Mouse (Mus musculus) myocyte (in vitro differentiated cells): Measurements from ENCODE around the gene Ascc1. TPM values are rescaled to one million over a fixed set of nuclear protein-coding genes. Genes with fewer than 3 reads are reported as not detected.

Source experiments
- H3K27me3 ChIP-seq: one replicate; pipeline ENCODE4 v1.6.1; 2011; ENCODE audit not compliant: control insufficient read depth, insufficient read depth, insufficient read length
- H3K36me3 ChIP-seq: one replicate; pipeline ENCODE4 v1.6.1; 2011; ENCODE audit not compliant: control insufficient read depth, insufficient read depth
- H3K4me2 ChIP-seq: one replicate; pipeline ENCODE4 v1.6.1; 2011; ENCODE audit warnings: low read depth, control low read depth
- H3K4me3 ChIP-seq: one replicate; pipeline ENCODE4 v1.5.1; 2011; ENCODE audit warnings: mild to moderate bottlenecking, control low read depth, moderate library complexity
- H3K79me2 ChIP-seq: one replicate; pipeline ENCODE4 v1.6.1; 2011; ENCODE audit not compliant: control insufficient read depth, insufficient read depth
- H3ac ChIP-seq: one replicate; pipeline ENCODE4 v1.6.1; 2011; ENCODE audit not compliant: control insufficient read depth, insufficient read length
- CEBPB ChIP-seq: IDR thresholded peaks from 2 replicates; pipeline ENCODE4 v1.6.1; 2011; ENCODE audit warnings: mild to moderate bottlenecking, moderate library complexity; ENCODE audit not compliant: poor library complexity, insufficient read depth, severe bottlenecking
- E2F4 ChIP-seq: IDR thresholded peaks from one replicate; pipeline ENCODE4 v1.6.1; 2011; ENCODE audit warnings: mild to moderate bottlenecking, control low read depth, moderate library complexity; ENCODE audit not compliant: insufficient read depth
- MAX ChIP-seq: IDR thresholded peaks from one replicate; pipeline ENCODE4 v1.6.1; 2011; ENCODE audit warnings: low read depth, mild to moderate bottlenecking, control low read depth
- MYOD1 ChIP-seq, 3 experiments: IDR thresholded peaks; one replicate each; pipeline ENCODE4 v1.6.1; 2011; ENCODE audit warnings: control low read depth in 2 of 3, low read depth in 2 of 3, mild to moderate bottlenecking in 2 of 3, moderate library complexity in 1 of 3; ENCODE audit not compliant: insufficient read length in 2 of 3, control insufficient read depth in 1 of 3
- MYOG ChIP-seq, 3 experiments: IDR thresholded peaks; one replicate each; pipeline ENCODE4 v1.6.1; 2011; ENCODE audit warnings: control low read depth in 2 of 3, low read depth in 2 of 3, mild to moderate bottlenecking in 2 of 3; ENCODE audit not compliant: insufficient read length in 2 of 3, control insufficient read depth in 1 of 3, insufficient read depth in 1 of 3
- POLR2A ChIP-seq: IDR thresholded peaks from one replicate; pipeline ENCODE4 v1.6.1; 2011; ENCODE audit warnings: low read depth, mild to moderate bottlenecking, control low read depth, moderate library complexity; ENCODE audit not compliant: insufficient read length
- POLR2AphosphoS2 ChIP-seq: IDR thresholded peaks from one replicate; pipeline ENCODE4 v1.6.1; 2011; ENCODE audit warnings: low read depth, control low read depth; ENCODE audit not compliant: insufficient read length
- REST ChIP-seq: IDR thresholded peaks from one replicate; pipeline ENCODE4 v1.6.1; 2011; ENCODE audit warnings: mild to moderate bottlenecking, control low read depth, moderate library complexity; ENCODE audit not compliant: insufficient read depth, insufficient read length
- SRF ChIP-seq: IDR thresholded peaks from one replicate; pipeline ENCODE4 v1.6.1; 2011; ENCODE audit warnings: low read depth; ENCODE audit not compliant: control insufficient read depth, insufficient read length
- TCF12 ChIP-seq: IDR thresholded peaks from one replicate; pipeline ENCODE4 v1.6.1; 2011; ENCODE audit warnings: mild to moderate bottlenecking, control low read depth; ENCODE audit not compliant: poor library complexity, insufficient read depth, severe bottlenecking
- TCF3 ChIP-seq: IDR thresholded peaks from one replicate; pipeline ENCODE4 v1.6.1; 2011; ENCODE audit warnings: low read depth, control low read depth; ENCODE audit not compliant: insufficient read length
- USF1 ChIP-seq: IDR thresholded peaks from one replicate; pipeline ENCODE4 v1.6.1; 2011; ENCODE audit warnings: low read depth, mild to moderate bottlenecking, control low read depth, moderate library complexity
- polyA plus RNA-seq: library from polyadenylated mRNA; unstranded; fragments of >200 nt; fragmentation: generic; extraction: Trizol; gene quantifications from one replicate; pipeline ENCODE4 v1.2.1, GENCODE M21; 2012; ENCODE audit warnings: missing spikeins

Ascc1 gene
- polyA plus RNA-seq, 1 experiment, result 36.7 TPM

- TF ChIP-seq E2F4 (no peak), MYOG (IDR thresholded peaks at IDR 0.05; ENCODE audit: control insufficient read depth in 1 of 3, insufficient read depth in 1 of 3, insufficient read length in 2 of 3, low read depth in 2 of 3) (no peak), POLR2AphosphoS2 (no peak), TCF12 (no peak), CEBPB (no peak), TCF3 (no peak), USF1 (no peak), SRF (no peak), REST (no peak), MYOD1 (IDR thresholded peaks at IDR 0.05; ENCODE audit: control insufficient read depth in 1 of 3, insufficient read length in 2 of 3, low read depth in 2 of 3) (no peak), MAX (no peak), POLR2A (no peak)
- H3K4me3 ChIP-seq, result peak overlapping the region; percentile 3
- no peaks in the 10 kb centered on the region for H3K36me3 ChIP-seq
- no peaks in the 10 kb centered on the region for H3K27me3 ChIP-seq
- H3K4me2 ChIP-seq, result peak overlapping the region; percentile 74
- H3K79me2 ChIP-seq, result no peaks in the 10 kb centered on the region
- H3ac ChIP-seq, result no peak overlapping the region
These were observed 32.7 kb upstream of the Ascc1 start for GRCm38 (mm10) chr10:59969821-59970449.

- no peaks in the 10 kb centered on the region for H3K79me2 ChIP-seq
- no peaks in the 10 kb centered on the region for H3K27me3 ChIP-seq
- H3K4me2 ChIP-seq, result peak overlapping the region; percentile 74
- H3K4me3 ChIP-seq, result peak overlapping the region; percentile 3
- no peak for TF ChIP-seq TCF12
- peak in 1 of 3 experiments; percentile 25 for TF ChIP-seq MYOG (IDR thresholded peaks at IDR 0.05; ENCODE audit: control insufficient read depth in 1 of 3, insufficient read depth in 1 of 3, insufficient read length in 2 of 3, low read depth in 2 of 3)
- no peak overlapping the region for H3ac ChIP-seq
- no peaks in the 10 kb centered on the region for H3K36me3 ChIP-seq
These were observed 32.0 kb upstream of the Ascc1 start for GRCm38 (mm10) chr10:59970450-59971062.

- Histone ChIP-seq H3K4me3 (no peak overlapping the region), H3K4me2 (no peak overlapping the region), H3K79me2 (no peaks in the 10 kb centered on the region), H3K27me3 (no peaks in the 10 kb centered on the region), H3ac (no peak overlapping the region), H3K36me3 (no peaks in the 10 kb centered on the region)
- TF ChIP-seq USF1 (no peak), SRF (no peak), MYOD1 (IDR thresholded peaks at IDR 0.05; ENCODE audit: control insufficient read depth in 1 of 3, insufficient read length in 2 of 3, low read depth in 2 of 3) (no peak), CEBPB (no peak), E2F4 (no peak), REST (no peak), POLR2AphosphoS2 (no peak), MAX (no peak), POLR2A (no peak), TCF3 (no peak), MYOG (IDR thresholded peaks at IDR 0.05; ENCODE audit: control insufficient read depth in 1 of 3, insufficient read depth in 1 of 3, insufficient read length in 2 of 3, low read depth in 2 of 3) (no peak), TCF12 (no peak)
These were observed 30.8 kb upstream of the Ascc1 start for GRCm38 (mm10) chr10:59971813-59972212.

DNA sequence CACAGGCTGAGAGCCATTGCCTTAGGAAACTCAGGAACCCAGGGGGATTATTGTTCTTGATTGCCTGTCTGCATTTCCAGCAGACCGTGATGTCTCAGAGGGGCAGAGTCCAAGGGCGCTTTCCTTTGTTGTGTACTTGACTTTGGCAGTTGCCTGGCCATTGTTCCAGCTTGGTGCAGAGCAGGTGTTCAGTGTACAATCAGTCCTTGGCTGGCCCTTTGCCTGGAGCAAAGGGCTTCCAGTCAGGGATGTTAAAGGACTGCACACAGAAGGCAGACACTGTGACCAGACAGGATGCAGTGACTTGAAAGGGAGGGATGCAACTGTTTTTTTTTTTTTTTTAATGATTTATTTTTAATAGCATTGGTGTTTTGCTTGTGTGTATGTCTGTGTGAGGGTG, 30.1 kb upstream of the Ascc1 start:
- Histone ChIP-seq H3K4me2 (no peak overlapping the region), H3K79me2 (no peaks in the 10 kb centered on the region), H3K27me3 (no peaks in the 10 kb centered on the region), H3ac (no peak overlapping the region), H3K36me3 (no peaks in the 10 kb centered on the region), H3K4me3 (no peak overlapping the region)
- TF ChIP-seq POLR2A (no peak), MYOG (IDR thresholded peaks at IDR 0.05; ENCODE audit: control insufficient read depth in 1 of 3, insufficient read depth in 1 of 3, insufficient read length in 2 of 3, low read depth in 2 of 3) (peak in 1 of 3 experiments; percentile 57), MYOD1 (IDR thresholded peaks at IDR 0.05; ENCODE audit: control insufficient read depth in 1 of 3, insufficient read length in 2 of 3, low read depth in 2 of 3) (peak in 2 of 3 experiments; percentile 46 to 57)

- H3K4me2 ChIP-seq, result no peak overlapping the region
- H3K36me3 ChIP-seq, result no peaks in the 10 kb centered on the region
- no peaks in the 10 kb centered on the region for H3K79me2 ChIP-seq
- no peak overlapping the region for H3ac ChIP-seq
- H3K4me3 ChIP-seq, result no peak overlapping the region
- no peaks in the 10 kb centered on the region for H3K27me3 ChIP-seq
- TF ChIP-seq SRF, result no peak
- no peak for TF ChIP-seq MAX
These were observed 29.6 kb upstream of the Ascc1 start for GRCm38 (mm10) chr10:59972999-59973398.
